Mouse (Mus musculus) left cerebral cortex, postnatal 36 days (tissue): ENCODE measurements around the gene Snai3. TPM values are rescaled to one million over a fixed set of nuclear protein-coding genes. Genes with fewer than 3 reads are reported as not detected.
A peak's percentile ranks its signal among the peaks of the same experiment; 100 is the strongest.

Experiments
- DNase-seq, 2 experiments: peaks; one replicate each; pipeline ENCODE4 v3.0.0; 2021 to 2022; ENCODE audit warnings: low spot score in 2 of 2, mixed read lengths in 1 of 2
- intact Hi-C: fragments of 180-260 bp; cut with DNase I; formaldehyde crosslinking; loops from one replicate; pipeline ENCODE4 v1.15.1; 2025
- total RNA-seq, 2 experiments: library from RNA; stranded (reverse); gene quantifications; 2 replicates each; pipeline ENCODE4 v1.2.3; 2021

Snai3 gene
- total RNA-seq, 2 experiments from 2014 or later: 0.57 to 0.84 TPM

DNA sequence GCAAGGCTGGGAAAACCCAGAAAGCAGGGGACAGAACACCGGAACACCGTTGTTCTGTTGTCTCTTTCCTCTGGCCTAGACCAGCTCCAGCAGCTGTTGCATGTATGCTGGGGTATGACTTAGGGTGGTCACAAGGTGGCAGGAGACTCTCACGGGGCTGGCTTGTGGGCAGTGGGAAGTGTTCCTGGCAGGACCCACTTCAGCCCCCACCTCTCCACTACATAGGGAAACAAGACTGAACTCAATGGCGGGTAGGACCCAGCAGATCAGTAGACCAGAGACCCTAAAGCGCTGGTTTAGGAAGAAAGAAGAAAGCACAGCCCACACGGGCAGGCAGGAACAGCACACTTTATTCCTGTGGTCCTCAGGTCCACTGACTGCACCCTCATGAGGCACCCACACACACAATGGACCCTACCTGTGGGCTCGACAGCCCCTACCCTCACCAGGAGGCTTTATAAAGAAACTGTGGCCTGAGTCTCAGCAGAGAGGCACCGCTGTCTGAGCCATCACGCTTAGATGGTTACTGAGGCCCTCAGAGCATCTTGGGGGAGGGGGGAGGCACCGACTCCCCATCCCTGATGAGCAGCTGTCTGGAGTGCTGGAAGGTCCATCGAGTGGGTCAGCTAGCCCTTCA, 27.1 kb downstream of the Snai3 start:
- DNase-seq: no peak
- intact Hi-C loops: no loop called here

DNA sequence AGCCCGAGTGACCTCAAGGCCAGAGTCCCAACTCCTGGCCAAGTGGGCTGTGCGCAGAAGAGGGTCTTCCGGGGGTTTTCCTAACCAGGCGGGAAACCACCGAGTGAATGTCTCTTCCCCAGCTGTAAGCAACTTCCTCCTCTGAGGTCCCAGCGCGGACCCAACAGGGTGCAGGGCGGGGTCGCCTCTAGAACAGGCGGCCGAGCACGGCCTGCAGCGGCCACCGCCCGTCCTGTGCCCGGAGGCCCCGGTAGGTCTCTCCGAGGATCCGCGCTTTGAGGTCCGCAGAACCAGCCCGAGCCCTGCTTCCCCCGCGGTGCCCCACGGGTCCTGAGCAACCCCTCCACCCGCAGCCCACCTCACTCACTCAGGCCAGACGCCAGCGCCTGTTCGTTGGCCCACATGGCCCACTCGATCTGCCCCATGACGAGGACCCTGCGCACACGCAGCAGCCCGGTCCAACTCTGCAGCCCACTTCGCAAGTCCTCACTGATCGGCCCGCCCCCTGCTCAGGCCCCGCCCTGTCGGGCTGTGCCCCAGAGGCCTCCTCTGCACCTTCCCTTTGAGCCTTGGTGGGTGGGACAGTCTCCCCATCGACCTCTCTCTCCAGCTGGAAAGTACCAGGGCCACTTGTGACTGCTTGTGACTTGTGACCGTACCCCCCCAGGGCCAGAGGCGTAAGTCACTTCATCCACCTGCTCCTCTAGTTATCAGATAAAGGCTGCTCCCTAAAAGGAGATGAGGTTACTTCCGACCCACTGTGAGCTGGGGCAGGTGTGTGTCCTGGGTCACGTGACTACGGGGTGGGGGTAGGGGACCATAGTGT, 27.9 kb downstream of the Snai3 start, which contains the start of gene Cyba:
Cyba (minus strand) TSS at position 488 of the 826 bp plus-strand sequence.
- intact Hi-C loops: no loop called here
- DNase-seq: no peak

DNA sequence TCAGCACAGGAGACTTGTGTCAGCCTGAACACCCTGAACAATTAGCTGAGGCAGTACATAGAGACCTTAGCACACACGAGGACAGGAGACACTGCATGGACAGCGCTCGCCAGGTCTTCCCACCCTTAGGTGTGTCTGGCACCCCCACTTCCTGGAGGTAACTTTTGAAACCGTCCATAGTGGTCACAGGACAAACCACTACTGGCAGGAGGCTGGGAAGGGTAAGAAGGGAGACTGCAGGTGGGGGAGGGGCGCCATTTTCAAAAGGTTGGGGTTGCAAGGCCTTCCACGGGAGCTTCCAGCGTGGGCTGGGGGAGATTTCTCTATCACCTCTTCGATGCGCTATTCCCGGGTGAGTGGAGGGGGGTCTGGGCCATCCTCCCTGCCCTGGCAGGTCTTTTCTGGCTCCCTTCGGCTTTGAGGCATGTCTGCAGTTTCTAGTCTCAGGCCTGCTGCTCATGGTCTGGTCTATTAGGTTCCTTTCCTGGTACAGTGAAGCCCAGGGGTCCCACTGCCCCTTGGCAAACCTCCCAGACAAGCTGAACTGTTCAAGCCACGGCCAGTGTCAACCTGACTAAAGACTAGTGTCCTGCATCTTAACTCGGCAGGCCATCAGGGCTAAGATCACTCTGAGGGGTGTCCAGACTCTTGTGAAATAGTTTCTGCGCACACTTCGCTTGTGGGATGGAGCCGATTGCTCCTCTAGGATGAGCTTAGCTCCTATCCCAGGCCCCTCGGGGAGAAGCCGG, 28.7 kb downstream of the Snai3 start:
- intact Hi-C loops: no loop called here
- DNase-seq: no peak

DNA sequence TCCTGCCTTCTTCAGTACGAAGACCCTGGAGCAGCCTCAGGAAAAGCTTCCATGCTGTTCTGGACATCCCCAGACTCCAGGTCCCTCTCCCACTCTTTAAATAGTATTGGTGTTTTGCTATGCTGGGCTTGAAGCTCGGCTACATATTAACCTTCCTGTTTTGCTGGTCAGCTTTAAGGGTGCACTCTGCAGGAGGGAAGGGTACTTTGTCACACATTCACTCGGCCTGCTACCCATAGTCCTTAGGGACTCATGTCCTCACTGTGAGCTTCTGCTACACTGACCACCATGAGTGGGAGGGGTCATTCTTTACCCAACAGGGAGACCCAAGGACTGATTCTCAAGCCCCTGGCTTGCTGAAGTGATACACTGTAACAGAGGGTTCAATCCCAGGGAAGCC, 29.9 kb downstream of the Snai3 start:
- intact Hi-C loops: no loop called here
- DNase-seq: no peak

DNA sequence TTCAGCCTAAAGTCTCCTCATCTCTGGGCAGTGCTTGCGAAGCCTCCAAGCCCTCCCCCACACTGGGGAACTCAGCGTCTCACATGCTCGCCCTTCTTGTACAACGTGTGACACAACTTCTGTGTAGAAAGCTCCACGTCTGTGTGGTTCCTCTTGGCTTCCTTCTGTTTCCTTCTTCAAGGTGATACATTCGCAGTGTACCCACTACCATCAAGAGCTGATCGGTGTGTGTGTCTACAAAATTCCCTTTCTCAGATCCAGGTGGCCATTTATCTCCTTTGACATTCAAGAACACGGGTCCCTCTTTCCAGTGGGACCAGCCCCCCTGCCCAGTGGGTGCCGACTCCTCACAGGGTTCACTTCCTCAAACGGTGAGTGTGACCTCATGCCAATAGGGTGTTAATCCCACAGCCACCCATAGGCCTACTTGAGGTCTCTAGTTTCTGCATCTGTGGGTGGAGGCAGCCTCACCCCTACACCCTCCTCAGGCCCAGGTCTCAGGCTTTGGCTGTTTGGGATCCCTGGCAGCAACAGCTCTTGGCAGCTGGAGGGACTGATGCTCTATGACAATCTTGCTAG, 30.4 kb downstream of the Snai3 start:
- intact Hi-C loops: no loop called here
- DNase-seq: no peak

DNA sequence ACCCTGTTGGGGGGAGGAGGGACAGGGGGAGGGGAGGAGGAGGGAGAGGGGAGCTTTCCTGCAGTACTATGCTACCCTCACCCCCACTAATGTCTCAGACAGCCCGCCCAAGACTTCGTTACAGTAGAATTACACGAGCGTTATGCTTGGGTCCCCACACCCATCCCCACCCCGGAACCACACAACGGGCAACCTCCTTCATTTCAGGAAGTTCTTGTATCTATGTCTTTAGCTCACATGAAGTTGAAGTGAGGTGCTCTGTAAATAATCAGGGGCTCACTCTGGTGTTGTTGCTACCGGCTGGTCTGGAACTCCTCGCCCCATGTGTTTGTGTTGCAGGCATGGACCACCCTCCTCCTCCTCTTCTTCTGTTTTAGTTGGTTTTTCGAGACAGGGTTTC, 32.4 kb downstream of the Snai3 start:
- intact Hi-C loops: no loop called here
- no peak for DNase-seq

DNA sequence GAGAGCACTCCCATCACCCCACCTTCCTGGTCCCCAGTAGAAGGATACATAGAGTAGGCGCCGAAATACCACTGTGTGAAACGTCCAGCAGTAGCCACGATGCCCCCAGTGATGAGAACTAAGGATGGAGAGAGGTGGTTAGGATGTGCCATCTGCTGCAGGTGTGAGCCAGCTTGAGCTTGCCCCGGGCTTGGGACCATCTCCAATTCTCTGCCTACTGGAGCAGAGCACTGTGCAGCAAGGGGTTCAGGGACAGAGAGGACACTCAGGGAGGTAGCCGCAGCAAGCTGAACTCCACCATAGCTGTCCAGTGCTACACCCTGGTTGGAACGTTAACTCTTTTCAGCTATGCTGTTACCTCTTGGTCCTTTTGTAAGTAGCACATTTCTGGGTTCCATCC, 32.9 kb downstream of the Snai3 start:
- intact Hi-C loops: no loop called here
- DNase-seq: no peak

- no peak for DNase-seq
- intact Hi-C loops: no loop called here
These were observed 34.4 kb downstream of the Snai3 start for GRCm38 (mm10) chr8:122426145-122426544.

GRCm38 (mm10) chr8:122423659-122424058, 36.9 kb downstream of the Snai3 start:
- DNase-seq: no peak
- intact Hi-C loops: no loop called here

DNA sequence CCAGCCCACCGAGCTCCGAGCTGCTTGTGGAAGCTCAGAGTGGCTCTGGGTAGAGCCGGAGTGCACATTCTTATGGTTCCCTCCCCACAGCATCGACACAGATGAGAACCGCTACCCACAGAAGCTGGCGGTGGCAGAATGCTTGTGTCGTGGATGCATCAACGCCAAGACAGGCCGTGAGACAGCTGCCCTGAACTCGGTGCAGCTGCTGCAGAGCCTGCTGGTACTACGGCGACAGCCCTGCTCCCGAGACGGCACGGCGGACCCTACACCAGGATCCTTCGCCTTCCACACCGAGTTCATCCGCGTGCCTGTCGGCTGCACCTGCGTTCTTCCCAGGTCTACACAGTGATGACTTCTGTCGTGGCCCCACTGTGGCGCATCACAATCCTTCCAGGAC, 37.3 kb downstream of the Snai3 start:
- no peak for DNase-seq
- intact Hi-C loops: no loop called here

DNA sequence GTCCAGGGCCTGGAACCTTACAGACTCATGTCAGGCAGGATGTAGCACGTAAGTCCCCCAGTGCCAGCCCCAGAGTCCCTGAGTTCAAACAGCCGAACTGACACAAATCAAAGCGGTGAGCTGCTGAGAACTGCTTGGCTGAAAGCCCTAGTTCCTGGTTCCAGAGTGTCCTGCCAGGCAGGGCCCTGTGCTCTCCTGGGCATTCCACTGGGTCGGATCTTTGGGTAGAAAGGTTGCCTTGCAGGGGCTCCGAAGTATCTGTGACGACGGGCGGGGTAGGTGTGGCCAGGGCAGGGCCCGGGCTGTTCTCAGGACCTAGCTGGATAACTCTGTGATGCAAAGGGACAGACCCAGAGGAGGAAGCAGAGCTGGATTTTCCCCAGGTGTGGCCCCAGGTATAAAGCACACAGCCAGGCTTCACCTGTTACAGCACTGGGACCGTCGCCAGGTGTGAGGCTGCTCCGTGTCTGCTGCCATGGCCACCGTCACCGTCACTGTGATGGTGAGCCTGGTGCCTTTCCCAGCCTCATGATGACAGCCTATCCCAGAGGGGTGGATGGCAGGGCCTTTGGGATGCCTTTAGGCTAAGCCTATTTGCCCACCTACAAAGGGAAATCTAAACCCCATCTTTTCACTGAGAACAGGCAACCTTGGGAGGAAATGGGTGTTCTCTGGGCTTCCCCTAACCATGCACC, 39.0 kb downstream of the Snai3 start, which contains the start of gene Il17c:
Il17c (plus strand) TSS at position 645 of the 695 bp plus-strand sequence.
- DNase-seq: no peak
- intact Hi-C loops: no loop called here

GRCm38 (mm10) chr8:122419881-122420555, 40.5 kb downstream of the Snai3 start:
- peak; percentile 64 to 69 for DNase-seq

GRCm38 (mm10) chr8:122415554-122415953, 45.0 kb downstream of the Snai3 start:
- intact Hi-C loops: no loop called here
- no peak for DNase-seq

More at GRCm38 (mm10) chr8:122419881-122420555, 40.5 kb downstream of the Snai3 start:
- intact Hi-C loops: no loop called here

- DNase-seq: no peak
- intact Hi-C loops: no loop called here
These were observed 46.2 kb downstream of the Snai3 start for GRCm38 (mm10) chr8:122414311-122414710.

DNA sequence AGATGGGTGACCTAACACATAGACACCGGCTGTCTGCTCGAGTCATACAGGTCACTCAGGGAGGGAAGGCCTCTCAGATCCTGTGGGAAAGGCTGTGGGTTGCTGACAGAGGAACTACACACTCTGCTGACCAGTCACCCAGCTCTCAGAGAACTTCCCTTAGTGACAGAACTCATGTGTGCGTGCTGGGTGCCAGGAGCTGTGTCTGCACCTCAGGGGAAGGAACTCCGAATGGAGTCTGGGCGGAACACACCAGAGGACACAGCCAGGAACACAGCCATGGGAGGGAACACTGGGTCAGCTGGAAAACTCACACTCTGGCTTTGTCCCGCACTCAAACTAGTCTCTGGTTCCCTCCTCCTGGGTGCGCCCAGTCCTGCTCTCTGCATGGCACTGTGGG, 52.9 kb downstream of the Snai3 start:
- no peak for DNase-seq
- intact Hi-C loops: no loop called here

DNA sequence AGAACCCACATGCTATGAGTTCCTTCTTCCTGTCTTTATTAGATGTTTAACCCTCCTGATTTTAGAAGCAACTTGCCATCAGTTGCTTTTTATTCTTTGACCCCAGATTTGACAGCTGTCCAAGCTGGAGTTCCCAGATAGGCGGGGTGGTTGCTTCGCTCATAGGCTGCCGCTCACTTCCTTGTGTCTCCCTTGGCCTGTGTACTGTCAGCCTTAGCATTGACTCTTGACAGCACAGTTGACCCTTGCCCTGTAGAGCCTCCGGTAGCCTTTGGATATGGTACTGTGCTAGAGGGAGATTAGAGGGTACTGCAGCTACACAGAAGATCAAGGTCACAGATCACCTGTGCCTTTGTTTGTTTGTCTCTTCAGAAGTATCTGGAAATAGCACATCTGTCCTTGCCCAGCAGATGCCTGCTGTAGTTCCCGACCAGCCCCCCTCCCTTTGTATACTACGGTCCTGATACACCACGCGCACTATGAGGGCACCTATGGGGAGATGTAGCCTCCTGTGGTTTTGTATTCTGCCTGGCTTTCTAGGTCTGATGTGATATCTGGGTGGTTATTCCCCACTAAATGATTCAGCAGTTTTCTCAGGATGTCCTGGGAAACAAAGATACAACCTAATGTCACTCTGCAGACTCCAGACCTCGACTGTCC, 55.3 kb downstream of the Snai3 start:
- intact Hi-C loops: no loop called here
- DNase-seq: no peak
